9 mouse cellular contexts compared by ENCODE assay signal in genomic region chr2:75669491-75670445, GRCm38 (mm10). TPM values are rescaled to one million over a fixed set of nuclear protein-coding genes. Genes with fewer than 3 reads are reported as not detected.
DNase-seq lines count a peak whose midpoint lies in the region; ATAC-seq lines count a peak whose summit lies in the region.
"Had no signal": no experiment of that assay in that cellular context is flagged by ENCODE, and none has a peak within 500 bp of the region (broad histone marks: within the 10 kb centered on the region; RNA-seq: fewer than 3 reads in every experiment).

No protein-coding gene starts in this region.

- no peaks in the 10 kb centered on the region for H3K4me1 ChIP-seq in midbrain, embryonic 10.5 days
- no peaks in the 10 kb centered on the region for H3K4me1 ChIP-seq in midbrain, embryonic 13.5 days (replicated peaks)
- no peaks in the 10 kb centered on the region for H3K4me1 ChIP-seq in forebrain, embryonic 13.5 days
- H3K4me1 ChIP-seq: neural tube, embryonic 13.5 days had no signal

- H3K9me3 ChIP-seq in midbrain, embryonic 10.5 days (replicated peaks) = no peaks in the 10 kb centered on the region
- no peaks in the 10 kb centered on the region for H3K9me3 ChIP-seq in midbrain, embryonic 13.5 days
- H3K9me3 ChIP-seq in forebrain, embryonic 13.5 days (replicated peaks) = no peaks in the 10 kb centered on the region
- H3K9me3 ChIP-seq: neural tube, embryonic 13.5 days had no signal

- H3K27me3 ChIP-seq in midbrain, embryonic 10.5 days (ENCODE audit: low read depth, poor library complexity, severe bottlenecking) = no peaks in the 10 kb centered on the region
- no peaks in the 10 kb centered on the region for H3K27me3 ChIP-seq in midbrain, embryonic 13.5 days
- H3K27me3 ChIP-seq in forebrain, embryonic 13.5 days = no peaks in the 10 kb centered on the region
- H3K27me3 ChIP-seq: neural tube, embryonic 13.5 days had no signal

- ATAC-seq in midbrain, embryonic 13.5 days = no peak
- ATAC-seq in forebrain, embryonic 13.5 days = peak; percentile 14; the same call in 1 of the 2 replicates

- WGBS in midbrain, embryonic 10.5 days = 41% methylated on average over 14 of the region's 14 CpGs
- 42% methylated on average over 14 of the region's 14 CpGs for WGBS in midbrain, embryonic 13.5 days
- WGBS in forebrain, embryonic 13.5 days = 45% methylated on average over 14 of the region's 14 CpGs

- no peak overlapping the region for H3K4me2 ChIP-seq in midbrain, embryonic 13.5 days (replicated peaks)
- no peak overlapping the region for H3K4me2 ChIP-seq in forebrain, embryonic 13.5 days
- H3K4me2 ChIP-seq: neural tube, embryonic 13.5 days had no signal

- no peak overlapping the region for H3K27ac ChIP-seq in midbrain, embryonic 10.5 days (replicated peaks)
- H3K27ac ChIP-seq in midbrain, embryonic 13.5 days = no peak overlapping the region
- peak overlapping the region; percentile 12; the same call in 1 of the 2 replicates for H3K27ac ChIP-seq in forebrain, embryonic 13.5 days
- H3K27ac ChIP-seq: neural tube, embryonic 13.5 days had no signal

- intact Hi-C loops in left cerebral cortex, postnatal 36 days (cut with DNase I) = no loop called here

- H3K9ac ChIP-seq in midbrain, embryonic 13.5 days (replicated peaks) = no peak overlapping the region
- no peak overlapping the region for H3K9ac ChIP-seq in forebrain, embryonic 13.5 days
- H3K9ac ChIP-seq: neural tube, embryonic 13.5 days had no signal

- no peak overlapping the region for H3K4me3 ChIP-seq in midbrain, embryonic 10.5 days
- no peak overlapping the region for H3K4me3 ChIP-seq in midbrain, embryonic 13.5 days (replicated peaks)
- no peak overlapping the region for H3K4me3 ChIP-seq in forebrain, embryonic 13.5 days
- H3K4me3 ChIP-seq: neural tube, embryonic 13.5 days had no signal

- H3K36me3 ChIP-seq in midbrain, embryonic 10.5 days = peaks cover 19% of the 10 kb centered on the region
- H3K36me3 ChIP-seq in midbrain, embryonic 13.5 days = peaks cover 8% of the 10 kb centered on the region; the same call in 1 of the 2 replicates
- H3K36me3 ChIP-seq in forebrain, embryonic 13.5 days (ENCODE audit: poor library complexity, severe bottlenecking) = peaks cover 11% of the 10 kb centered on the region

- DNase-seq in midbrain, embryonic 10.5 days (ENCODE audit: low spot score) = peak; percentile 41
- DNase-seq in R1 (ENCODE audit: low read depth, low spot score) = peak; percentile 70
- DNase-seq in mesoderm, embryonic 11.5 days (ENCODE audit: low read depth, low spot score) = peak; percentile 43
- DNase-seq in left cerebral cortex, postnatal 36 days (ENCODE audit: low spot score in 2 of 2) = no peak
- no peak for DNase-seq in layer of hippocampus, postnatal 14 days (ENCODE audit: low spot score in 2 of 2)
- DNase-seq: layer of hippocampus, adult 9-11 months had no signal

RNA-seq across cellular contexts. Expression of gene Hnrnpa3, which starts 10.7 kb away (rescaled TPM):
- 337 and 348 TPM in 2 replicates for polyA plus RNA-seq in midbrain, embryonic 10.5 days (2016; fragmentation: Nextera tagmentation; extraction: Ambion mirVana)
- polyA plus RNA-seq in midbrain, embryonic 13.5 days (2015; fragmentation: Nextera tagmentation; extraction: Ambion mirVana) = 279 and 291 TPM in 2 replicates
- polyA plus RNA-seq in forebrain, embryonic 13.5 days (2015; fragmentation: Nextera tagmentation; extraction: Ambion mirVana) = 354 and 365 TPM in 2 replicates
- 100 to 1,000 TPM; 260 to 274 TPM for total RNA-seq in left cerebral cortex, postnatal 36 days (2021)
- total RNA-seq in layer of hippocampus, postnatal 14 days (2021) = 100 to 1,000 TPM; 316 to 327 TPM

RNA-seq across cellular contexts. Expression of gene Nfe2l2, which starts 34.7 kb away (rescaled TPM):
- polyA plus RNA-seq in midbrain, embryonic 10.5 days (2016; fragmentation: Nextera tagmentation; extraction: Ambion mirVana) = 25.8 and 27.7 TPM in 2 replicates
- polyA plus RNA-seq in midbrain, embryonic 13.5 days (2015; fragmentation: Nextera tagmentation; extraction: Ambion mirVana) = 10.5 and 11.1 TPM in 2 replicates
- polyA plus RNA-seq in forebrain, embryonic 13.5 days (2015; fragmentation: Nextera tagmentation; extraction: Ambion mirVana) = 15.6 and 15.9 TPM in 2 replicates
- total RNA-seq in left cerebral cortex, postnatal 36 days (2021) = 10 to 100 TPM; 11.7 to 12.3 TPM
- total RNA-seq in layer of hippocampus, postnatal 14 days (2021) = 10 to 100 TPM; 12.0 to 14.0 TPM

Comparison
In these comparisons a context has a peak if more than half of its experiments do, and no peak if none do; other contexts are left out.
1. DNase-seq: peak in midbrain, embryonic 10.5 days (single experiment), R1 (single experiment) and mesoderm, embryonic 11.5 days (single experiment); none in left cerebral cortex, postnatal 36 days (0 of 2) and layer of hippocampus, postnatal 14 days (0 of 2).